Mouse (Mus musculus) limb, embryonic 12.5 days (tissue): ENCODE results near the gene Nf2. TPM values are rescaled to one million over a fixed set of nuclear protein-coding genes. Genes with fewer than 3 reads are reported as not detected.

Experiments used
- ATAC-seq: fragments of 200-750 bp; cut with Nextera tagmentation; 2 replicates; pipeline ENCODE4 v1.8.0; 2017; ENCODE audit warnings: low read depth, moderate TSS enrichment; ENCODE audit not compliant: insufficient number of reproducible peaks, insufficient read depth, low FRiP score, low TSS enrichment
- H3K27ac ChIP-seq: fragments of 300-500 bp; sonication (generic); 2 replicates; pipeline ENCODE4 v1.5.1; 2016; ENCODE audit warnings: mild to moderate bottlenecking, moderate library complexity
- H3K27me3 ChIP-seq: fragments of 300-500 bp; sonication (generic); 2 replicates; pipeline ENCODE4 v1.6.1; 2016; ENCODE audit warnings: mild to moderate bottlenecking, moderate library complexity
- H3K36me3 ChIP-seq: fragments of 300-500 bp; sonication (generic); 2 replicates; pipeline ENCODE4 v1.6.1; 2016; ENCODE audit warnings: mild to moderate bottlenecking, moderate library complexity
- H3K4me1 ChIP-seq: fragments of 300-500 bp; sonication (generic); replicated peaks from 2 replicates; pipeline ENCODE4 v1.6.1; 2016
- H3K4me2 ChIP-seq: fragments of 300-500 bp; sonication (generic); 2 replicates; pipeline ENCODE4 v1.6.1; 2016; ENCODE audit warnings: mild to moderate bottlenecking, moderate library complexity
- H3K4me3 ChIP-seq: fragments of 300-500 bp; sonication (generic); replicated peaks from 2 replicates; pipeline ENCODE4 v1.5.1; 2016; ENCODE audit warnings: mild to moderate bottlenecking
- H3K9ac ChIP-seq: fragments of 300-500 bp; sonication (generic); replicated peaks from 2 replicates; pipeline ENCODE4 v1.6.1; 2016; ENCODE audit warnings: mild to moderate bottlenecking, moderate library complexity
- H3K9me3 ChIP-seq: fragments of 300-500 bp; sonication (generic); 2 replicates; pipeline ENCODE4 v1.6.1; 2016; ENCODE audit warnings: mild to moderate bottlenecking, moderate library complexity
- WGBS: fragments of 180-500 bp; shearing (Covaris S2); methylation state at CpG from one replicate; pipeline ENCODE4 v1.1.7; 2016; 5-methylcytosine and 5-hydroxymethylcytosine counted together
- microRNA-seq: library from miRNA; unstranded; fragments of <30 nt; microRNA quantifications from one replicate; pipeline ENCODE4, GENCODE M21; 2017
- polyA plus RNA-seq: library from polyadenylated mRNA; unstranded; fragments of >200 nt; fragmentation: Nextera tagmentation; extraction: Ambion mirVana; gene quantifications from 2 replicates; pipeline ENCODE4 v1.2.1, GENCODE M21; 2016

Gene Nf2
- polyA plus RNA-seq, 1 experiment from 2014 or later: 59.8 TPM

DNA sequence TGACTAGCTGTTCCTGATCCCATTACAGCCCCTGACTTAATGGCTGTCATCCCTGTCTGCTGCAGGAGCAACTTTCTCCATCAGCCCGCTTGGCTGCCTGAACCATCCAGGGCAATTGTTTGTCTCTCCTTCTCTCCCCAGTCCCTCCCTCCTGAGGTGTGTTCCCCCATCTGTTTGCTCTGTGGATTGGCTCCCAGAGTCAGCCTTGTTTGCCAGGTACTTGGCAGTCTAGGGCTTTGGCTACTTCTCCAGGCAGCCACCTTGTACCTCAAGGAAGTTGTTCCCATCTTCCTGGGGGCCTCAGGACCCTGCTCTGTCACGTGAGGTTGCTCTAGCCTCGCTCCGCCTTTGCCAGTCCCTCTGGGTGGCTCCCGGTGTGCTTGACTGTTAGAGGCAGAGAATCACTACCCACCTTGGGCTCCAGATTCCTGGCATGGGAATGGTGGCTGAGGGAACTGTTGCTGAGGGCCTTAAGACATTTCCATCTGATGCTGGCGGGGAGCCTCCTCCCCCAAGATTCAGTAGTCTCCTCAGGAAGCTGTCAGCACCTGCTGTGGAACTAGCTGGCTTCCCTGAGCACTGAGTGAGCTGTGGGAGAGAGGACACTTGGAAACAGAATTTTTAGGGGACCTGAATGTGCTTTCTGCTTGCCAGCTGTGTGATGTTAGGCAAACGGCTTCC, 128.3 kb downstream of the Nf2 start:
- ATAC-seq: no peak
- no peaks in the 10 kb centered on the region for H3K27me3 ChIP-seq
- H3K4me2 ChIP-seq: no peak overlapping the region
- H3K9ac ChIP-seq: no peak overlapping the region
- H3K27ac ChIP-seq: no peak overlapping the region
- H3K9me3 ChIP-seq: no peaks in the 10 kb centered on the region
- H3K4me3 ChIP-seq: no peak overlapping the region
- WGBS: 49% methylated on average over 7 of the region's 7 CpGs
- peaks cover 37% of the 10 kb centered on the region for H3K36me3 ChIP-seq
- H3K4me1 ChIP-seq: peaks cover 7% of the 10 kb centered on the region; the same call in 1 of the 2 replicates

DNA sequence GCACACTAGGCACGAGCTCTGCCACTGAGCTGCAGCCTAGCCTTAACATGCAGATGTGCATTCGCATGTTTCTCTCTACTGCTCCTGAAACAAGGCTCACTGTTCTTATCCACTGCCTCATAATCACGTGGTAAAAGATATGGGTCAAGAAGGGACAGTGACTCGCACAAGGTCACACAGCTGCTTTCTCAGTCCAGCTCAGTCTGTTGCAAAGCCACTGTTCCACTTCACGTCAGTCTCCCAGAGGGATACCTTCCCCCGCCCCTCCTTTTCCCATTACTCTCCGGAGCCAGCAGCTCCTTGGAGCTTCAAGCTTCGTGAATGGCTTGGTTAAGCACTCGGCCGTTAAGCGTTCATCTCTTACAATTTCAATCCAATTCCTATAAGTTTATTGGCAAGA, 128.9 kb downstream of the Nf2 start:
- Histone ChIP-seq H3K9me3 (no peaks in the 10 kb centered on the region), H3K27me3 (no peaks in the 10 kb centered on the region), H3K4me3 (no peak overlapping the region), H3K4me2 (no peak overlapping the region), H3K36me3 (peaks cover 31% of the 10 kb centered on the region), H3K9ac (no peak overlapping the region), H3K4me1 (peaks cover 7% of the 10 kb centered on the region; the same call in 1 of the 2 replicates), H3K27ac (no peak overlapping the region)
- WGBS: 65% methylated on average over 11 of the region's 11 CpGs
- ATAC-seq: no peak

DNA sequence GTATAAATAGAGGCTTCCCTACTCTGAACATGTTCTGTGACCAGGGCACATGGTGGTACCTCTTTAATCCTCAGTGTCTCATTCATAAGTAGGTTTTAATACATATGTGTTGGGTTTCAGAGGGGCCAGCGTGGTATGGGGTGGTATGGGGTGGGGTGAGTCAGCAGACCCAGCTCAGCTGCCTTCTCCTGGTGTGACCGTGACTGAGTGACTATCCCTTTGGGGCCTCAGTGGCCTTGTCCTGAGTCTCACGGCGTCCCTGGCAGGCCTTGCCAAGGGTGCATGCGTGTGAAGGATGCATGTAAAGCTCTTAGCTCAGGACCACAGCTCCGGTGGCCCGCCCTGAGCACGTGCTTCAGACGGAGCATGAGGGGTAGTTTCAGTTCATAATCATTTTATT, 129.4 kb downstream of the Nf2 start:
- Histone ChIP-seq H3K27ac (no peak overlapping the region), H3K4me1 (peaks cover 7% of the 10 kb centered on the region; the same call in 1 of the 2 replicates), H3K36me3 (peaks cover 26% of the 10 kb centered on the region), H3K4me2 (no peak overlapping the region), H3K4me3 (no peak overlapping the region), H3K27me3 (no peaks in the 10 kb centered on the region), H3K9ac (no peak overlapping the region), H3K9me3 (no peaks in the 10 kb centered on the region)
- 84% methylated on average over 9 of the region's 9 CpGs for WGBS
- no peak for ATAC-seq

DNA sequence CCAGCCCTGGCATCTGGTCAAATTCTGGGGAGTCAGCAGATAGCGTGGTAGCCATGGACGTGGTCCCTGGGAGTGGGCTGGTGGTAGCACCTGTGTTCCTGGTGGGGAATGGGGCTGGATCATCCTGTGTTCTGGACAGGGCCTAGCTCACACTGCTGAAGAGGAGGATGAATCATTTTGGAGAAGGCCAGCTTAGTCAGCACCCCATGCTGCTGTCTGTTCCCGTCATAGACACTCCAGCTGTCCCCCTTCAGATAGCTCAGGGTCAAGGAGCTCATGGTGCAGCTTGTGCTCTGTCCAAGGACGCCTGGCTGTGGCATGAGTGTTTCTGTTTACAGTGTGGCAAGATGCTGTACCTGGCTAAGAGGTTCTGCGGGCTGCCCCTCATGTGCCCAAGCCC, 130.8 kb downstream of the Nf2 start:
- peaks cover 14% of the 10 kb centered on the region; the same call in 1 of the 2 replicates for H3K36me3 ChIP-seq
- no peaks in the 10 kb centered on the region for H3K27me3 ChIP-seq
- no peaks in the 10 kb centered on the region for H3K9me3 ChIP-seq
- no peak for ATAC-seq
- H3K4me1 ChIP-seq: peaks cover 7% of the 10 kb centered on the region; the same call in 1 of the 2 replicates
- H3K9ac ChIP-seq: no peak overlapping the region; the same call in 1 of the 2 replicates
- no peak overlapping the region for H3K27ac ChIP-seq
- no peak overlapping the region for H3K4me3 ChIP-seq
- no peak overlapping the region for H3K4me2 ChIP-seq
- 82% methylated on average over 5 of the region's 5 CpGs for WGBS

DNA sequence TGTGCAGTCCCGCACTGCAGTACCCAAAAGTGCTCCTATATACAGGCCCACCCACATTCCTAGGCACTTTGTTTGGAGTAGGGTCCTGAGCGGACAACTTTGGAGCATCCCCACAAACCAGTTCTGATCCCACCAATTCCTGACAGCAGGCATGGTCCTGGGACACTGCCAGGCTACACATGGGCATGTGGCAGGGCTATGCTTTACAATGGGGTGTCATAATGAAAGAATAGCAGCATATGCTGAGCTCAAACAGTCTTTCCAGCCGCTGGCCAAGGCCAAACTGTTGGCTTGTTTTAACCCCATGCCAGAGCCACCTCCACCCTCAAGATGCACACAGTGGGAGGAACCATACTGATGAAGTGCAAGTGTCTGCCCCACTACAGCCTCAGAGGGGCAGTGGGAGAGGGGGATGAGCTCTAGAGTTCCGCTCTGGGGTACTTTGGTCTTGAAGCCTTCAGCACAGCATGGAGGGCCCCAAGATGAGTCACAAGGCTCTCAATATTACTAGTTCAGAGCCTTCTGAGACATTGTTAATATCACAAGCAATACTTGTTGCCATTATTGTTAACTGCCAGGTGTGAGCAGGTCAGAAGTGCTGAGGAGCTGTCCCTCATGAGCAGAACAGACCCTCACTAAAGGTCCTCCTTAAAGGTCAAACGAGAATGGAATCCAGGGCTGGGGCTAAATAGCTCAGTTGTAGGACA, 132.7 kb downstream of the Nf2 start:
- WGBS: 83% methylated on average over 5 of the region's 5 CpGs
- Histone ChIP-seq H3K4me2 (no peak overlapping the region), H3K4me1 (peaks cover 7% of the 10 kb centered on the region; the same call in 1 of the 2 replicates), H3K27ac (no peak overlapping the region), H3K4me3 (no peak overlapping the region), H3K9ac (no peak overlapping the region), H3K9me3 (no peaks in the 10 kb centered on the region), H3K27me3 (no peaks in the 10 kb centered on the region), H3K36me3 (no peaks in the 10 kb centered on the region)
- ATAC-seq: no peak

Small RNA genes within 50 kb of the gene (microRNA-seq; reads per million reads assigned to microRNA genes)
- 0.70 reads per million for gene Mir6918

Other genes with a start within 250 kb of the Nf2 start
- not detected in 2 replicates for gene Gm11032, start 229.5 kb downstream of the Nf2 start, polyA plus RNA-seq
- 37.2 and 39.7 TPM in 2 replicates for gene Ascc2, start 211.8 kb downstream of the Nf2 start, polyA plus RNA-seq
- gene Uqcr10, start 145.2 kb downstream of the Nf2 start, polyA plus RNA-seq: 646 and 679 TPM in 2 replicates
- gene Zmat5, start 144.9 kb downstream of the Nf2 start, polyA plus RNA-seq: 75.7 and 76.7 TPM in 2 replicates
- 0.08 TPM in 2 replicates for gene Cabp7, start 102.8 kb downstream of the Nf2 start, polyA plus RNA-seq
- gene Nipsnap1, start 24.4 kb upstream of the Nf2 start, polyA plus RNA-seq: 85.8 and 87.1 TPM in 2 replicates
- gene Thoc5, start 45.8 kb upstream of the Nf2 start, polyA plus RNA-seq: 40.3 and 44.3 TPM in 2 replicates
- gene Nefh, start 98.5 kb upstream of the Nf2 start, polyA plus RNA-seq: 0.19 and 0.27 TPM in 2 replicates
- gene Ap1b1, start 137.3 kb upstream of the Nf2 start, polyA plus RNA-seq: 48.8 and 54.8 TPM in 2 replicates
- 2.8 and 3.2 TPM in 2 replicates for gene Rasl10a, start 208.6 kb upstream of the Nf2 start, polyA plus RNA-seq
- gene Gas2l1, start 215.8 kb upstream of the Nf2 start, polyA plus RNA-seq: 40.5 and 44.9 TPM in 2 replicates
- gene Rhbdd3, start 249.4 kb upstream of the Nf2 start, polyA plus RNA-seq: 23.2 and 24.8 TPM in 2 replicates
- gene Ewsr1, start 249.7 kb upstream of the Nf2 start, polyA plus RNA-seq: 1,006 and 1,007 TPM in 2 replicates